Mouse (Mus musculus) midbrain, embryonic 16.5 days (tissue): Measurements from ENCODE around the gene Fam187a. TPM values are rescaled to one million over a fixed set of nuclear protein-coding genes. Genes with fewer than 3 reads are reported as not detected.

Experiments
- ATAC-seq: fragments of 200-750 bp; cut with Nextera tagmentation; 2 replicates; pipeline ENCODE4 v1.8.0; 2017; ENCODE audit warnings: moderate TSS enrichment
- H3K27ac ChIP-seq: fragments of 300-500 bp; sonication (generic); 2 replicates; pipeline ENCODE4 v1.5.1; 2014; ENCODE audit warnings: mild to moderate bottlenecking, low read length, mixed read lengths
- H3K27me3 ChIP-seq: fragments of 300-500 bp; sonication (generic); 2 replicates; pipeline ENCODE4 v1.6.1; 2014; ENCODE audit warnings: low read depth, low read length, mixed read lengths; ENCODE audit not compliant: control insufficient read depth, insufficient read depth
- H3K36me3 ChIP-seq: fragments of 300-500 bp; sonication (generic); 2 replicates; pipeline ENCODE4 v1.6.1; 2014; ENCODE audit warnings: mild to moderate bottlenecking, low read length, moderate library complexity, mixed read lengths; ENCODE audit not compliant: control insufficient read depth, insufficient read depth
- H3K4me1 ChIP-seq: fragments of 300-500 bp; sonication (generic); 2 replicates; pipeline ENCODE4 v1.6.1; 2014; ENCODE audit warnings: mild to moderate bottlenecking, low read length, mixed read lengths; ENCODE audit not compliant: control insufficient read depth, insufficient read depth
- H3K4me2 ChIP-seq: fragments of 300-500 bp; sonication (generic); 2 replicates; pipeline ENCODE4 v1.6.1; 2014; ENCODE audit warnings: mild to moderate bottlenecking, low read length, mixed read lengths
- H3K4me3 ChIP-seq: fragments of 300-500 bp; sonication (generic); 2 replicates; pipeline ENCODE4 v1.5.1; 2014; ENCODE audit warnings: low read depth, mild to moderate bottlenecking, low read length, moderate library complexity, mixed read lengths
- H3K9ac ChIP-seq: fragments of 300-500 bp; sonication (generic); 2 replicates; pipeline ENCODE4 v1.6.1; 2014; ENCODE audit warnings: low read depth, low read length, mixed read lengths
- H3K9me3 ChIP-seq: fragments of 300-500 bp; sonication (generic); replicated peaks from 2 replicates; pipeline ENCODE4 v1.6.1; 2014; ENCODE audit warnings: mild to moderate bottlenecking, low read length, mixed read lengths; ENCODE audit not compliant: control insufficient read depth, poor library complexity, severe bottlenecking
- WGBS: fragments of 180-500 bp; shearing (Covaris S2); extraction: QIAGEN DNeasy Blood & Tissue Kit; methylation state at CpG from one replicate; pipeline ENCODE4 v1.1.7; 2014; 5-methylcytosine and 5-hydroxymethylcytosine counted together
- polyA plus RNA-seq: library from polyadenylated mRNA; unstranded; fragments of >200 nt; fragmentation: Nextera tagmentation; extraction: Ambion mirVana; gene quantifications from 2 replicates; pipeline ENCODE4 v1.2.1, GENCODE M21; 2015

Fam187a gene
- polyA plus RNA-seq, 1 experiment from 2014 or later = not detected

DNA sequence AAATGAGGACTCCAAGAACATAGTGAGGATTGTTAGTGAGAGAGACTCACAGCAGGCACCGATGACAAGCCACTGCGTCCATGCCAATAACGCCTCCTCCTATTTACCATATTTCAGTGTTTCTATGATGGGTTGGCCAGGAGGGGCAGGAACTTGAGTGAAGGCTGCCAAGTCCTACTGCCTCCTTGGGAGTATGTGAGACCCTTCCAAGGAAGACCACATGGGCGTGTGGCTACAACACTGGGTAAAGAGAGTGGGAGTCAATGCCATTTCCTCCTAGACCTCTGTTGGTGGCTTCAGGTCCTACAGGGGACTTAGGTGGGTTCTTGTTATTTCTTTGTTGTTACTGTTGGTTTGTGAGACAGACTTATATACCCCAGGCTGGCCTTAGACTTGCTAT lies 16.2 kb downstream of the Fam187a start:
- 62% methylated on average over 4 of the region's 4 CpGs for WGBS
- Histone ChIP-seq H3K4me1 (peaks cover 4% of the 10 kb centered on the region; the same call in 1 of the 2 replicates), H3K36me3 (no peaks in the 10 kb centered on the region), H3K4me2 (no peak overlapping the region), H3K27me3 (no peaks in the 10 kb centered on the region; the same call in 1 of the 2 replicates), H3K4me3 (no peak overlapping the region), H3K9ac (no peak overlapping the region), H3K27ac (no peak overlapping the region), H3K9me3 (no peaks in the 10 kb centered on the region)
- no peak for ATAC-seq

DNA sequence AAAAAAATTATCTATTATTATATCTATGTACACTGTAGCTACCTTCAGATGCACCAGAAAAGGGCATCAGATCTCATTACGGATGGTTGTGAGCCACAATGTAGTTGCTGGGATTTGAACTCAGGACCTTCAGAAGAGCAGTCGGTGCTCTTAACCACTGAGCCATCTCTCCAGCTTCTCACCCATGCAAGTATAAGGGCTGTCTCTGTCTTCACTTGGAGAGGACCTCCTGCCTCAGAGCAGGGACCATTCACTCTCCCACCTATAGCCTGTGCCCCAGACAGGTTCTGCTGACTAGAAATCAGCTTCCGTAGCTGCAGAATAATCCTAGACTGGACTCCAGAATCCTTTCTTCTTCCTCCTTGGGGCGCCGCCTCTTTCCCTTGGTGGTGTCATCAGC lies 17.1 kb downstream of the Fam187a start:
- no peaks in the 10 kb centered on the region for H3K36me3 ChIP-seq
- H3K4me3 ChIP-seq = no peak overlapping the region
- no peak for ATAC-seq
- no peak overlapping the region for H3K9ac ChIP-seq
- H3K27ac ChIP-seq = no peak overlapping the region
- 75% methylated on average over 5 of the region's 5 CpGs for WGBS
- peaks cover 4% of the 10 kb centered on the region; the same call in 1 of the 2 replicates for H3K4me1 ChIP-seq
- no peaks in the 10 kb centered on the region for H3K27me3 ChIP-seq
- H3K4me2 ChIP-seq = no peak overlapping the region
- H3K9me3 ChIP-seq = no peaks in the 10 kb centered on the region

- WGBS = 82% methylated on average over 7 of the region's 7 CpGs
- no peak for ATAC-seq
Observed at GRCm38 (mm10) chr11:102903654-102904053, 18.7 kb downstream of the Fam187a start.

GRCm38 (mm10) chr11:102911376-102911775 lies 26.4 kb downstream of the Fam187a start:
- Histone ChIP-seq H3K27me3 (no peaks in the 10 kb centered on the region), H3K36me3 (no peaks in the 10 kb centered on the region), H3K9me3 (no peaks in the 10 kb centered on the region), H3K27ac (no peak overlapping the region), H3K4me3 (no peak overlapping the region), H3K4me2 (no peak overlapping the region), H3K9ac (no peak overlapping the region), H3K4me1 (no peaks in the 10 kb centered on the region)
- ATAC-seq = no peak
- 67% methylated on average over 7 of the region's 7 CpGs for WGBS

More at GRCm38 (mm10) chr11:102903654-102904053, 18.7 kb downstream of the Fam187a start:
- H3K9me3 ChIP-seq = no peaks in the 10 kb centered on the region
- H3K4me3 ChIP-seq = no peak overlapping the region
- H3K27ac ChIP-seq = no peak overlapping the region
- no peak overlapping the region for H3K4me2 ChIP-seq
- no peaks in the 10 kb centered on the region for H3K27me3 ChIP-seq
- no peaks in the 10 kb centered on the region for H3K36me3 ChIP-seq
- no peak overlapping the region for H3K9ac ChIP-seq
- H3K4me1 ChIP-seq = peaks cover 2% of the 10 kb centered on the region; the same call in 1 of the 2 replicates

GRCm38 (mm10) chr11:102915380-102915779 lies 30.4 kb downstream of the Fam187a start:
- ATAC-seq = no peak
- no peak overlapping the region for H3K27ac ChIP-seq
- no peak overlapping the region for H3K9ac ChIP-seq
- no peaks in the 10 kb centered on the region for H3K4me1 ChIP-seq
- H3K4me3 ChIP-seq = no peak overlapping the region
- H3K27me3 ChIP-seq = no peaks in the 10 kb centered on the region
- H3K36me3 ChIP-seq = no peaks in the 10 kb centered on the region
- no peak overlapping the region for H3K4me2 ChIP-seq
- H3K9me3 ChIP-seq = no peaks in the 10 kb centered on the region
- WGBS = 92% methylated on average over 9 of the region's 9 CpGs

DNA sequence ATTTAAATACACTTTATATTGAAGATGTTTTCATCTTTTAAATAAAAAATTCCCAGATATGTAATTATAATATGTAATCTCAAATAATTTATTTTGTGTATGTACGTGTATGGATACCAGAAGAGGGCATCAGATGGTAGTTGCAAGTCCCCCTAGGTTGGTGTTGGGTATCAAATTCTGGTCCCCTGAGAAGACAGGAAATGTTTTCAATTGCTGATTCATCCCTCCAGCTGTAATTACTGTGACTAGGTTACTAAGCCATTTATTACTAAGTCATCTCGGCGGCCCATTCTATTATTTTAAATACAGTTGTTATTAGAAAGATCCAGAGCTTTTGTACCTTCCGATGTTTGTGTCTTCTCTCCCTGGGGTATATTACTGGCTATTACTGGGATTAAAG lies 33.1 kb downstream of the Fam187a start:
- peaks cover 11% of the 10 kb centered on the region; the same call in 1 of the 2 replicates for H3K4me1 ChIP-seq
- no peak for ATAC-seq
- H3K4me3 ChIP-seq = no peak overlapping the region
- H3K27me3 ChIP-seq = no peaks in the 10 kb centered on the region
- no peaks in the 10 kb centered on the region for H3K9me3 ChIP-seq
- 84% methylated on average over 4 of the region's 4 CpGs for WGBS
- H3K36me3 ChIP-seq = no peaks in the 10 kb centered on the region
- H3K27ac ChIP-seq = no peak overlapping the region
- H3K9ac ChIP-seq = no peak overlapping the region
- no peak overlapping the region for H3K4me2 ChIP-seq

GRCm38 (mm10) chr11:102921491-102921890 lies 36.5 kb downstream of the Fam187a start:
- ATAC-seq = no peak
- H3K9ac ChIP-seq = 0 out of 2 replicates have a peak overlapping the region, but pooled peaks have one; percentile 26
- H3K4me2 ChIP-seq = no peak overlapping the region
- H3K36me3 ChIP-seq = no peaks in the 10 kb centered on the region
- no peaks in the 10 kb centered on the region for H3K27me3 ChIP-seq
- no peak overlapping the region for H3K4me3 ChIP-seq
- no peak overlapping the region for H3K27ac ChIP-seq
- no peaks in the 10 kb centered on the region for H3K9me3 ChIP-seq
- WGBS = 63% methylated on average over 6 of the region's 6 CpGs
- H3K4me1 ChIP-seq = peaks cover 19% of the 10 kb centered on the region

DNA sequence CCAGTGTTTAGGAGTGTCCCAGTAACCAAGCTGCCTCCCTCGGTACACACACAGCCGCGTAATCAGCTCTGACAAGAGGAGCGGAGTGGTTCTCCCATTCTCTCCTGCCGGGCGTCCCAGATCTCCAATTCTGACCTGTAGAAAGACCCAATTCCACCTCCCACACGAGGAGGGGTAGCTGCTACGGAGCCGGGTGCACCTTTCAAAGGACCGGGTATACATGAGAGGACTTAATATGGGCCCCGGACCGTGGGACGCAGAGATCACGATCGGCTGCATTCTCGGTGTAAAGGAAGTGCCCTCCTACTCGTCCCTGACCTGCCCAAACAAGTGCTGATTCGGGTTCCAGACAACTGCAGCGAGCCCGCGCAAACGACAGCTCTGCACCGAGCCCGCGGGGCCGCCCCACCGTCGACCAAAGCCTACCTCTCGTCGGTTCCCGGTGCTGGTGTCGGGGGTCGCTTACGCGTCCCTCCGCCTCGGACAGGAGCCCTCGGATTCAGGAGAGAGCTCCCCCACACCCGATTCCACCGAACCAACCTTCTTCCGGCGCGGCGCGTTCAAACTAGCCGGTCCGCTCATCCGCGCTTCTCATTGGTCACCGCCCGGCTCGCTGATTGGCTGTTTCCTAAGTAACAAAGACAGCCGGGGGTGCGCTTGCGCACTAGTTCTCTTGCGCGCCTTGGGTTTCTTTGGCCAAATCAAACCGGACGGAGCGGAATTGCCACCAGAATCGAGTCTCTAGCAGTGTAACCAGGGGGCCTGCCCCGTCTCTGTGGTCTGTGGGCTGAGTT lies 39.8 kb downstream of the Fam187a start, which contains the start of gene Kif18b:
Gene Kif18b (minus strand): TSS at position 568 of the 794 bp plus-strand sequence.
- peak within 1 kb of the TSS; percentile 86 for H3K4me2 ChIP-seq
- no peaks in the 10 kb centered on the region for H3K27me3 ChIP-seq
- H3K4me3 ChIP-seq = peak within 1 kb of the TSS; percentile 46
- peak within 1 kb of the TSS; percentile 74 for H3K27ac ChIP-seq
- ATAC-seq = peak; percentile 87
- under 1% methylated on average over 62 of the region's 62 CpGs for WGBS
- peaks cover 19% of the 10 kb centered on the region for H3K4me1 ChIP-seq
- H3K36me3 ChIP-seq = no peaks in the 10 kb centered on the region
- H3K9me3 ChIP-seq = no peaks in the 10 kb centered on the region
- H3K9ac ChIP-seq = peak within 1 kb of the TSS; percentile 64

- Histone ChIP-seq H3K9me3 (no peaks in the 10 kb centered on the region), H3K36me3 (no peaks in the 10 kb centered on the region), H3K4me2 (peak overlapping the region; percentile 86), H3K4me3 (peak overlapping the region; percentile 46), H3K27me3 (no peaks in the 10 kb centered on the region), H3K27ac (peak overlapping the region; percentile 74), H3K9ac (peak overlapping the region; percentile 64), H3K4me1 (peaks cover 19% of the 10 kb centered on the region)
- 2% methylated on average over 10 of the region's 10 CpGs for WGBS
- peak; percentile 58 for ATAC-seq
Observed at GRCm38 (mm10) chr11:102925351-102925717, 40.4 kb downstream of the Fam187a start.
